Mouse (Mus musculus): ENCODE data around the gene Abhd8.

Gene Abhd8

DNA sequence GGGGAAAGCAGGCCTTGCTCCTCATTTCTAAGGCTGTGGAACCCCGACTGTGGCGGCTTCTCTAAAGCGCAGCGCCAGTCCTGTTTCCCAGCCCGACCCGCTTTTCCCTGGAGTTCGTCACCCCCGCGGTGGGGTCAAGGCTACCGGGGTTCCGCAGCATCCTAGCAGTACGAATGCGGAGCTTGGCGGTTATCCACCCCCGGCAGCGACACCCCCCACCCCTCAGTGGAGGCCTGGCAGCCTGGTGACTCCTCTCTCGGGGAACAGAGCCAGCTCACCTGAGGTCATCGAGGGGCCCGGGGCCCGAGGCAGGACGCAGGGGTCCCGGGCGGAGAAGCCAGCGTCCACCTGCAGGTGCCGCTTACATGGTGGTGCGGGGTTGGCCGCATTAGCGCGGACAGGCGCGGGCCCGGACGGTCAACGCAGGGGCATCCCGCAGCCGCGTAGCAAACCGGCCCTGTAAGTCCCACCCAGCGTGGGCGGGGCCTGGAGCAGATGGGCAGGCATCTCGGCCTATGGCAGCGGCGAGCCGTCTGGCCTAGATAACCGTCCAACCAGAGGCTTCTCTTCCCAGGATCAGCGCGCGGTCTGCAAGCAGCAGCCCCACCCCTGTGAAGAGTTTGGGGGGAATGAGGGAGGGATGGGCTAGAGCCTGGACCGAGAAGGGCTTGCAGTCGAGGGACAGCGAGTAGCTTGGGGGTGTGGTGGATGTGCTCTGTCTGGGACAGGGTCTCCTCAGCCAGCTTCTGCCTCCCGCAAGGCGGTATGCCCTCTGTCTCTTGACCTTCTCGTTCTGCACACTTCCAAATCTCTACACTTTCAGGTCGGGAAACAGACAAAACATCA, at the start of gene Abhd8:
TSS of gene Abhd8 (minus strand) at position 468 of the 846 bp plus-strand sequence.
- peak; percentile 96 to 98 for DNase-seq

DNA sequence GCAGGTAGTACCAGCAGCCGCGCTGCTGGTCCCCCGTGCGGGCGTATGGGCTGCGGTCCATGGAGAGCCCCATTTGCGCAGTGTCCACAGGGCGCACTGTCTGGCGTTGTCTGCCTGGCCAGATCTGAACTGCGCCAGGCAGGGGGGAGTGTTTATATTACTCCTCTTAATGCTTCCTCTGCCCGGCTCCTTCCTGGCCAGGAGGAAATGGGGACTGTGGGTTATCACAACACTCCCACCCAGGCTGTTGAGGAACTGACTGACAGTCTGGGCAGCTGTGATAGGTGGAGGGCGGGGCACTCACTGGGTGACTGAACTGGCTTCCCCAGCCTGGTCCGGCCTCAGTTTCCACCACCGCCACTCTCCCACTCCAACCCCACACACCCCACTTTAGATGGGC, 48.2 kb upstream of the Abhd8 start, which contains the start of gene Plvap:
TSS of gene Plvap (minus strand) at position 109 of the 400 bp plus-strand sequence.
- peak; percentile 48 to 59 for DNase-seq

DNA sequence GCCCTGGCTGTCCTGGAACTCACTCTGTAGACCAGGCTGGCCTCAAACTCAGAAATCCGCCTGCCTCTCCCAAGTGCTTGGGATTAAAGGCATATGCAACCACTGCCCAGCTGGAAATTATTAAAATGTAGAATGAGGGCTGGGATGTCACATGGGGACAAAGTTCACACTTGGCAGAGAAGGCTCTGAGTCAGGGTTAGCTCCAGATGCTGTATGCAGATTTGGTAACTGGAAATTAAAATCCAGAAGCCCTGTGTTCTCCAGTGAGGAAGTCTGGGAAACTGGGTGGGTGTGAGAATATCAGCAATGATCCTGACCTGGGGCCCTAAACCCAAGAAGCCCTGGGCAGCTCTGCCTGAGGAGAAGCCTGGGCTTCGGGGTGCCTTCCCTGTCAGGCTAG, 45.9 kb upstream of the Abhd8 start:
- no peak for DNase-seq

DNA sequence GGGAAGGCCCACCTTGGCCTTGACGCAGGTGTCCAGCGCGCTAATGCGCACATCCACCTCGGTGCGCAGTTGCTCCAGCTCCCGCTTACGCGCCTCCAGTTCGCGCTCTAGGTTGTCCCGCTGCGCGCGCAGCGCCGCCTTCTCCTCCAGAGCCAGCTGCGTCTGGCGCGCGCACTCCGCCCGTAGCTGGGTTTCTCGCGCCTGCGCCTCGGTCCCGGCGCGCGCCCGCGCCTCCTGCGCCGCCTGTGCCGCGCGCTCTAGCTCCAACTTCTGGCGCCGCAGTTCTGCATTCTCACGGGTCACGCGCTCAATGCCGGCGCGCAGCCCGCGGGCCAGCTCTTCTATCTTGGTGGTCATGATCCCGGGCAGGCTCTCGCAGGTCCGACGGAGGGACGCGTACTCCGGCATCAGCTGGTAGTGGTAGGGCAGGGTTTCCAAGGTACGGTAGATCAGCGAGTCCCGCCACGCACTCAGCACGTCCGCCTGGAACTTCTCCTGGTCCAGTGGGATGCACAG, 44.2 kb upstream of the Abhd8 start:
- peak; percentile 52 to 59 for DNase-seq

DNA sequence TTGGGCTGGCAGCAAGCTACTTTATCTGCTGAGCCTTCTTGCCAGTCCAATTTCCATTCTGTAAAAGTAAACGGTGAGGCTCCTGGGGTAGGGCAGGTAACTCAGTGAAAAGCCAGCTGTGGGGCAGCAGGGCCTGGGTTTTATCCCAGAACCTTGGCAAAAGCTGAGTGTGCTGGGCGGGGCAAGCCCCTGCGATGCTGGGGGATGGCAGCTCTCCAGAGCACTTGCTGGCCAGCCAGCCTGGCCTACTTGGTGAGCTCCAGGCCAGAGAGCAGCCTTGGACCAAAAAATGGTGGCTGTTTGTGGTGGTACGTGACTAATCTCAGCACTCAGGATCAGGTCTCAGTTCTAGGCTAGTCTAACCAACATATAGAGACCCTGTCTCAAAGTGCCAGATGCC, 42.5 kb upstream of the Abhd8 start:
- DNase-seq = no peak

DNA sequence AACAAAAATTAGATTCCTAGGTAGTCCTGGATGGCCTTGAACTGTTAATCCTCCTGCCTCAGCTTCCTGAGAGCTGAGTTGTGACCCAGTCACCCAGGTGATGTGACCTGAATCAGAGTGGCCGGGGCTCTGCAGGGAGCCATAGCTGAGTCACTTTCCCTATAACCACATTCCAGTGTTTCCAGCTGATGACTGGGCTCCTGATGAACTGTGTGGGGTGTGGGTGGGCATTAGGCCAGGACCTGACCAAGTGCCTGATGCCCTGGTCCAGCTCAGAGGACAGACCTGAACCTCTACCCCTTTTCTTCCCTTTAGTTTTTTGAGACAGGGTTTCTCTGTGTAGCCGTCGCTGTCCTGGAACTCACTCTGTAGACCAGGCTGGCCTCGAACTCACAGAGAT, 41.9 kb upstream of the Abhd8 start:
- DNase-seq = no peak

DNA sequence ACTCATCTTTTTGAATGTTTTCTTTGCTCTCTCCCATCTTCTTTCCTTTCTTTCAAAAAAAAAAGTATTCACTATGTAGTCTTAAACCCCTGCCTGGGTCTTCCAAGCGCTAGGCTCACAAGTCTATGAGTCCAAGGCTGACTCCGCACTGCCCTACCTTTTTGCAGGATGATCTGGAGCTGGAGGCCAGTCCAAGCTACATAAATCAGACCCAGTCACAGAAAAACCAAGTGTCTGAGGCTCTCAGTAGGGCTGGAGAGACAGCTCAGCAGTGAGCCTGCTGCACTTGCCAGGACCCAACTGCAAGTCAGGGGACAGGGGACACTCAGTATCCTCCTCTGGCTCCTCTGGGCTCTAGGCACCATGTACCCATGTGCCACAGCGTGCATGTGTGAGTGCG, 40.9 kb upstream of the Abhd8 start:
- DNase-seq = no peak

DNA sequence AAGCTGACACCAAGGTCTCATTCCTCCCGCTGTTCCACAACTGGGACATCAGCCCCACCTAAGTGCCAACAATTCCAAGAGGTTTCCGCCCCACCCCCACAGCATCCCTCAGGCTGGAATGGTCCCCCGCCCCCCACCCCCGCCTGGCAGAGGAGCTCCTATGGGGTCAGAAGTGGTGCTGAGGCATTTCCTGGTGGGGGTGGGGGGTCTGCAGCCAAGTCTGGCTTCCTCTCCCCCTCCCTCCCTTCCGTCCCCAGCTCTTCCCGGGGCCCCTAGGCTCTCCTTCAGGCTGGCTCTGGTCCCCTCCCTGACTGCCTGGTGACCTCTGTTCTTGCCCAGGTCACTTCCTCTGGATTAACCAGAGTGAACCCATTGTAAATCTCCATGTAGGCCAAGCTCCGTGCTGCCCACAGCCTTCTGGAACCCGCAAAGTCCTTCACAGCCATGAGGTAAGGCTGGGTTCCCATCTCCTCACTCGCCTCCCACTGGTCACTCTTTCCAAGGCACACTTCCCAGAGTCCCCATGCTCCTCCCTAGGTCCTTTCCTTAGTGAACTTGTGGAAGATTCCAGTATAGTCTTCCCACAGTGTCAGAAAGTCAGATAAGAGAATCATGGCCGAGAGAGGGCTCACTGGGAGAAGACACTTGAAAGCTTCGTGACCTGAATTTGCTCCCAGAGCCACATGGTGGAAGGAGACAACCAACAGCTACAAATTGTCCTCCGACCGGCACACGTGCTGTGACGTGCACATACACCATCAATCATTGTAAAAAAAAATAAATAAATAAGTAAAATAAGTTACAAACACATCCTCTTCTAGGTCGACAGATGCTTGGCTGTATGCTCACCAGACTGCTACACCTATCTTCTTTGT, 35.6 kb upstream of the Abhd8 start:
- DNase-seq = peak; percentile 42 to 57

DNA sequence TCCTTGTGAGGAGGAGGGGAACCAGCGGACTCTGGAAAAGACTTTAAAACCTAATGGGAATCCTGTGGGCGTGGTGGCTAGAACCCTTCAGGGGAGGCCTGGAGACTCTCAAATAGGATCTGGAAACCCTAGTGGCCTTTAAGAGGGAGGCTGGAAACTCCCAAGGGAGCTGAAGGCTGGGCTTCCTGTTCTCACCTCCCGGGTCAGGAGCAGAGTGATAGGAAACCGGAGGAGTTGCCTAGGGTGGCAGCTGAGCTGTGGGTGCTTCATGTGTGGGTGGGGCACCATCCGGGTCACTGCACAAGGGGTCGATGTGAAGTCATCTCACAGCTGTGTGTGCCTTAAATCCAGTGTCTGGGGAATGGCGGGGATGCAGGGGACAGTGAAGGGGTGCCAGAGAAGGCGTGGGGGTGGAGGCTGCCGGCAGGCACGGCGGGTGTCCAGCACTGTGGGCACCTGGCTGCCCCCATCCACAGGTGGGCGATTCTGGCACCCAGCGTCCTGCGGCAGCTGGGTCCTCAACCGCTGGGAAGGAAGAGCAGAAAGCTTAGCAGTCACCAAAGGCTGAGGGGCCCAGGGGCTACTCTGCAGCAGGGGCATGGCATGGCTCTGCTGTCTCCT, 34.5 kb upstream of the Abhd8 start:
- peak; percentile 63 to 66 for DNase-seq

DNA sequence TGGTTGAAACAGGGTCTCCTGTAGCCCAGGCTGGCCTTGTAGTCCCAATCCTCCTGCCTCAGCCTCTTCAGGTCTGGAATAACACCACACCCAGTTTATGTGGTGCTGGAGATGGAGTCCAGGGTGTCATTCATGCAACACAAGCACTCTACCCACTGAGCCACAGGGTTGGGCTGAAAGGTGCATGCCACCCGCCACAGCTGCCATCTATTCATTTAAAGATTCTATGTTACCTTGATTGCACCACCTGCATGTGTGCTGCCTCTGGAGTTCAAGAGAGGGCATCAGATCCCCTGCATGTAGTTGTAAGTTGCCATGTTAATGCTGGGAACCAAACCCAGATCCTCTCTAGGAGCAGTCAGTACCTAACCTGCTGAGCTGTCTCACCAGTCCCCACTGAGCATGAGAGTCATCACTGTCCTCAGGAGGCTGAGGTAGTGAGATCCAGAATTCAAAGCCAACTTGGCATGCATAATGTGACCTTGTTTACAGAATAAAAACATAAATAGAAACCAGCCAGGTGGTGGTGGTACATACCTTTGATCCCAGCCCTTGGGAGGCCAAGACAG, 33.7 kb upstream of the Abhd8 start:
- DNase-seq = no peak

DNA sequence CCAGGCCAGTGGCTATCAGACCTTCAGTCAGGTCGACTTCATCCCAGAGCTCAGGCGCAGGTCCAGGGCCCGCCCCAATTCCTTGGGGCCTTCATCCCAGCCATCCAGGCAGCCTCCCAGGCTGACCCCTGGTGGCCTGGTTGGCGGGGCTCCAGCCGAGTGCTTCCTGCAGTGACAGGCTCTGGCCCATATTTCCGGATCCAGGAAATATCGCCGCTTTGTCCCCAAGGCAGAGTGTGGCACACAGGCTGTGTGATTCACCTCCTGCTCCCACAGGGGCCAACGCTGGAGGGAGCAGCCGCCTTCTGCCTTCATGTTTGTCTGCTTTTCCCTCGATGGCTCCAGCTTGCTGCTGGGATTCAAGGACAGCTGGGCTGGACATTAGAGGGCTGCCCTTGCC, 33.0 kb upstream of the Abhd8 start:
- DNase-seq = peak; percentile 88 to 91

DNA sequence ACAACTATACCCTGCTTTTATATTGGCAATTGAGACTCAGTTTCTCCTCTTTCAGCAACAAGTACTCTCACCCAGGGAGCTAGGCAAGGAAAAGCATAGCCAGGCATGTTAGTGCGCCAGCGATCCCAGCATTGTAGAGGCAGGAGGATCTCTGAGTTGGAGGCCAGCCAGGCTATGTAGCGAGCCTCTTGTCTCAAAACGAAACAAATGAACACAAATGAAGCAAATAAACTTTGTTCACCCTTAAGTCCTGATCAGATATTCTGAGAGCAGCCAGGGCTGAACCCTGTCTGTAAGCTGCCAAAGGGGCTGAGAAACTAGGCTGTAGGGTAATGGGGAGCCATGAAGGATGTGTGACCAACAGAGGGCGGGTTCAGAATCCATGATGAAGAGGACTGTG, 32.4 kb upstream of the Abhd8 start:
- DNase-seq = no peak

DNA sequence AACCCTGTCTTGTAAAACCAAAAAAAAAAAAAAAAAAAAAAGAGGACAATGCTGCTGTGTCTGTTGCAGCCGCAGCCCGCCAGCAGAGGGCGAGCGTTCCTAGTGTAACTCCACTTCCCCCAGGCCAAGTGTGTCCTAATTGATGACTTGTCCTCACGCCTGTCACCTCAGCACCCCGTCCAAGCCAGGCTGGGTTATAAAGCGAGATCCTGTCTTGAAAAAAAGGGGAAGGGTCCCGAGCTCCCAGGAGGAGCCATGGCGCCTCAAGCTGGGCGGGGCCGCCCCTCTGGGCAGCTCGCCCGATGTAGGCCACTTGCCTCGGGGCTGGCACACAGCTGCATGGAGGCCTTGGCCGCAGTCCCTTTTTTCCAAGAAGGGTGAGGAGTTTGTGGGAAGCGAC, 31.6 kb upstream of the Abhd8 start:
- peak; percentile 81 to 86 for DNase-seq

DNA sequence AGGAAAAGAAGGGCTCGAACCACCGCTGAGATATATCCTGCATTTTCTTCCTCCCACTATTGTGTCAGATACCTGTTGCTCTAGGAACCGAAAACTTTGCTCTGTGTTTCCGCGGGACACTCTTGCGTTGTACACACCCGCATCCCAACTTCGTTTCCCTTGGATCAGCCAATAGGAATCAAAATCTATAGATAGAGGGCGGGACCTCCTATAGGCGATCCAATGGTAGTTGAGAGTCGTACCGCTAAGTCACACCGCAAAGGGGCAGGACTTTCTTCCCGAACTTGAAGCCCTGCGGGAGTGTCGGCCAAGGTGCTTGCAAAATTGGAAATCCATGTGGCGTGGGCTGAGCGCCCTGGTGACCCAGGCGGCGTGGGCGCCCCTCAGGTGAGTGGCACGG, 25.0 kb upstream of the Abhd8 start:
- peak; percentile 87 to 94 for DNase-seq

DNA sequence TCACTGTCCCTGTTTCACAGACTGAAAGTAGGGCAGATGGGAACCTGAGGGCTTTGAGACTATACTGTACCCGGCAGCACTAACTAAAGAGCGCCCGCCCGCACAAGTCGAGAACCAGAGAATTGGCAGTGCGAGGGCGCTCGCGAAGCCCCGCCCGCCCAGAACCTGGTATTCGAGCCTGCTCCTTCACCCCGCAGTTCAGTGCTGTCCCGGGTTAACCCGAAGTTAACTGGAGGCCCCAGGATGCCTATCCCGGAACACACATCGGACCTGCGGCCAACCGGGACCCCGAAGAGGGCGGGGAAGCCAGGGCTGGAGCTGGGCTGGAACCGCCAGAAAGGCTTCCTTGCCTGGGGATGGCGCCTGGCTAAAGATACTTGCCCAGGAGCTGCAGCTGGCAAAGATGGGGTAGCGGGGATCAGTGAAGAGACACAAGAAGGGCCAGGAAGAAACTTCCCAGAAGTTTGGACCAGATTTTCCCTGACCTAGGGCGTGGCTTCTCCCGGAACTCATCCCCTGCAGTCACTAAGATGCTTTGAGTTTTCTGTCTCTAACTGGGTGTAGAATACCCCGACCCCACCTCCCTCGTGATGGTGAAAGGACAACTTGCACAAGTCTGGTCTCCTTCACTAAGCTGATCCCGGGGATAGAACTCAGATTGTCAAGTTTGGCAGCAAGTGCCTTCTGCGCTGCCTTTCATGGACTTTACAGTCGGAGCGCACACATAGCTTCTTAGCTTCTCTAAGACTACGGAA, 24.4 kb upstream of the Abhd8 start, which contains the start of gene Gtpbp3:
TSS of gene Gtpbp3 (plus strand) at position 413 of the 755 bp plus-strand sequence.
- DNase-seq = peak; percentile 84 to 86

DNA sequence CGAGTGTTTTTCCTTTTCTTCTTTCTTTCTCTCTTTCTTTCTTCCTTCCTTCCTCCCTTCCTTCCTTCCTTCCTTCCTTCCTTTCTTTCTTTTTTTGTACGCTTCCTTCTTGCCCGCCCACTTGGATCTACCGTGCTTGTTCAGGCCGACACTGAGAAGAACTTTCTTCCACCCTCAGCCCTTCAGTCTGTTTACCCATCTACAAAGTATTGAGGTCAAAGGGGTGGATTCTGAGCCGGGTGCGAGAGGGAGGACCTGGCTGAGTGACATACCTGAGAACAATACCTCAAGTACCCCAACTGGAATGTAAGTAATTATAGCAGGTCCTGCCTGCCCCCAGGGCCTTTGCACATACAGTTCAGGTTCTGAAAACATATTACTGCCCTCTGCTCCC, 22.7 kb upstream of the Abhd8 start:
- no peak for DNase-seq

DNA sequence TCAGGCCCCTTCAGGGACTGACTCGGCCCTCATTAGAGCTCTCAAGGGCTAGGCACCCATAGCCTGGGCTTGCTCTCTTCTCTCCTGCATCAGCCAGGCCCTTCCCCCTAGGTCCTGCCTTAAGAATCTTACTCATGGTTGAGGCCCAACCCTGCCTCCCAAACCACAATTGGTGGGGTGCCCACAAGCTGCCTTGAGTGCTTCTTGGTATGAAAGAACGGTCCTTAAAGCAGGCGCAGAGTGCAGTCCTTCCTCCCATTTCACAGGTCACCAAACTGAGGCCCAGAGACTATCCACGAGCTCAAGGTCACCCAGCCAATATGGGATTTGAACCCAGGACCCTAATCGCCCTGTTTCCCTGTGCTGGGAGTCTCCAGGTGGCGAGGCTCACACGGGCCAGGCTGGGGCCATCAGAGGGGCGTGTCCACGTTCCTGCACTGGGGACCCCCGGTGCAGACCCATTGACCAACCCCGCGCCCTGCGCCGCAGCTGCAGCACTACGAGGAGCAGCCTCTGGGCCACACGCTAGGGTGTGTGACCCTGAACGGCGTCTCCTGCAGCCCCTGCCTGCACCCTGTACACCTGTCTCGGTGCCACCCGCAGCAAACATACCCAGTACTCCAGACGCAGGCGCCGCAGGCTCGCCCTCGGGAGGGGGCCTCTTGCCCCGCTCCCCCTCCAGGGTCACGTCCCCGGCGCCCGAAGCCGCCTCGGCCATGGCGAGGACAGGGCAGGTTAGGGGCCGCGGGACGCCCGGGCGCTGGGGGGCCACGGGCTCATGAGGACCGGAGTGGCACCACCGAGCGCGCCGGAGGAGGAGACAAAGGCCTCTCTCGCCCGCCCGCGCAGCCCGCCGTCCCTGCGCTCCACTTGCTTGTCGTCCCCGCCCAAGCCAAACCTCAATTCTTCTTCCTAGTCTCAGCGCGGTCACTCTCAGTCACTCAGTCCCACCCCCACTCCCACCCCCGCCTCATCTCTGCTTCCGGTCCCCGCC, 22.0 kb upstream of the Abhd8 start, which contains the start of gene Ano8:
TSS of gene Ano8 (minus strand) at position 822 of the 994 bp plus-strand sequence.
- DNase-seq = peak; percentile 82 to 83

DNA sequence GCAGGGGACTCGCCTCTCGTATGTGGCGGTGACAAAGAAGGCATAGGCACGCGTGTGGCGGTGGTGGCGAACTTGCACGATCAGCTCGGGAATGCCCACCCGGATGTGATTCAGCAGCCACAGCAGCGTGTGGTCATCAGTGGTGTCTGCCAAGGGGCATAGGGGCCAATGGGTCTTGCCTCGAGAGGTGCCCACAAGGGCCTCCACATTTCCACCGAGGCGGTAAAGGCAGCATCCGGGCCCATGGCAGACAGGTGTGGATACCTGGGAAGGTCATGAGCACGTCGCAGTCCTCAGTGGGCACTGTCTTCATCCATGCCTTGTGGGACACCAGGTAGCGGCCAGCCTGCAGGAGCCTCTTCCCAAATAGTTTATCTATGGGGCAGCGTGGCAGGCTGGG, 21.3 kb upstream of the Abhd8 start:
- DNase-seq = no peak

DNA sequence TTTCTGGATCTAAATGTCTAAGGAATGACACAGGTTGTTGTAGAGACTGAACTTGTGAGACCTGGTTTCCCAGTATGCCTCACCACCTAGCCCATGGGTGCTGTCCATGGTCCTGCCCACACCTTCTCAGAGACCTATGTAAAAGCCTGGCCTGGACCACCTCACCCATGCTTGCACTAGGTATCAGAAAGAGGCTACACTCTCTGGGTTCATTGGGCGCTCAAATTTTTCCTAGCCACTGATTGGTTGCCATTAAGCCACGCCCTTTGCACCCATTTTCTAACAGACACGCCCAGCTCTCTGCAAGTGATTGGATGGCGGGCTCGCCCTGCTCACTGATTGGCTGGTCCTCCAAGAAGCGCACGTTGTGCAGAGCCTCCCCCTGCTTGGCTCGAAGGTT, 20.5 kb upstream of the Abhd8 start:
- peak in 1 of 2 experiments; percentile 51 for DNase-seq

DNA sequence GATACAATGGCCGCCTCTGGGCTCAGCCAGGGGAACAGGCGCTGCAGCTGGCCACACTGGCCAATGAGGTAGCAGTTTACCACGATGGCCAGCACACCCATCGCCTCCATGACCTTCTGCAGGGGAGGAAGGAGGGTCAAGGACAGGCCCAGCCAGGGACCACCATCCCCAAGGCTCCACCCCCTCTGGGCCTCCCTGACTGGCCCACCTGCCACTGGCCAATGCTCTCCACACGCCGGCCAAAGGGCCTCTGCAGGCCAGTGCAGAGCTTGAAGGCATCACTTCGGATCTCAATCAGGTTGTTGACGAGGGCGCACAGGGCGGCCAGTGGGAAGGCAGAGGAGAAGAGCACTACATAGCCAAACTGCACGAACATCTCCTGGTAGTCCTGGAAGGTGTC, 15.5 kb upstream of the Abhd8 start:
- no peak for DNase-seq

Data from kidney, adult 8-10 months (tissue).